8 mouse cellular contexts compared by ENCODE assay signal in the genomic region with DNA sequence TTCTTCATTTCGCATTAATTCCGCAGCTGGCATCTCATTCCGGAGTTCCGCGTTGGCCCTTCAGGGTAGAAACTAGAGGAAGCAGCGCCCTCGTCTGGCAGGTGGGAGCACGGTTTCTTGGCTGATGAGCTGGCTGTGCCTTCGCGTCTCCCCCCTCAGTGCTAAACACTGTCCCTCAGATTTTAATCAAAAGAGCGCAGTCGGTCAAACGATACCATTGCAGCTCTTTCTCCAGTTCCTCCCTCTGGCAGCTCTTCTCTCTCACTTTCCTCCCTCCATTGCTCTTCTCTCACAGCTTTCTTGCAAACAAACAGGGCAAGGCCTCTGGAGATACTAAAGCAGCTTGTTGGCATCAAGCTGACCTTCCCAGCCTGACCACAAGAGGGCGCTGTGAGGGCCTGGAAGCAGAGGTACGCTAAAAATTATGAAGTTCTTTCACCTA. TPM values are rescaled to one million over a fixed set of nuclear protein-coding genes. Genes with fewer than 3 reads are reported as not detected.
DNase-seq lines count a peak whose midpoint lies in the region; ATAC-seq and TF ChIP-seq lines count a peak whose summit lies in the region.

No protein-coding gene starts in this region.

- H3K4me2 ChIP-seq in intestine, postnatal 0 days (replicated peaks; ENCODE audit: low read depth), result peak overlapping the region; percentile 63
- H3K4me2 ChIP-seq in midbrain, embryonic 11.5 days, result peak overlapping the region; percentile 39; the same call in 1 of the 2 replicates

- H3K4me3 ChIP-seq in intestine, postnatal 0 days (ENCODE audit: low read depth, low read length), result no peak overlapping the region
- H3K4me3 ChIP-seq in midbrain, embryonic 11.5 days (ENCODE audit: low read depth, low read length), result peak overlapping the region; percentile 13; the same call in 1 of the 2 replicates

- H3K9ac ChIP-seq in intestine, postnatal 0 days (ENCODE audit: low read depth, low read length), result no peak overlapping the region
- H3K9ac ChIP-seq in midbrain, embryonic 11.5 days (ENCODE audit: low read length), result peak overlapping the region; percentile 52

- no peak overlapping the region for H3K27ac ChIP-seq in intestine, postnatal 0 days (ENCODE audit: low read depth, low read length)
- no peak overlapping the region for H3K27ac ChIP-seq in midbrain, embryonic 11.5 days (ENCODE audit: low read depth, low read length)

- WGBS in intestine, postnatal 0 days, result 2% methylated on average over 15 of the region's 15 CpGs
- 1% methylated on average over 15 of the region's 15 CpGs for WGBS in midbrain, embryonic 11.5 days

- intact Hi-C loops in left cerebral cortex, postnatal 36 days (cut with DNase I), result loop anchor here (5.0 kb wide), 2 partner anchors 35 to 60 kb away; no protein-coding TSS in a partner anchor

- 0 out of 2 replicates have a peak, but pooled peaks cover under 1% of the 10 kb centered on the region for H3K4me1 ChIP-seq in intestine, postnatal 0 days (replicated peaks; ENCODE audit: control insufficient read depth, insufficient read depth, low read length)
- 0 out of 2 replicates have a peak, but pooled peaks cover under 1% of the 10 kb centered on the region for H3K4me1 ChIP-seq in midbrain, embryonic 11.5 days (ENCODE audit: control insufficient read depth, insufficient read depth, low read length)

- no peaks in the 10 kb centered on the region for H3K36me3 ChIP-seq in intestine, postnatal 0 days (ENCODE audit: control insufficient read depth, insufficient read depth)
- H3K36me3 ChIP-seq in midbrain, embryonic 11.5 days (ENCODE audit: control insufficient read depth, insufficient read depth, low read length), result no peaks in the 10 kb centered on the region

- H3K9me3 ChIP-seq in intestine, postnatal 0 days (ENCODE audit: control insufficient read depth), result no peaks in the 10 kb centered on the region
- no peaks in the 10 kb centered on the region for H3K9me3 ChIP-seq in midbrain, embryonic 11.5 days (ENCODE audit: control insufficient read depth, low read length)

- ATAC-seq in granulocyte monocyte progenitor cell, adult 5-6 weeks (replicated peaks; ENCODE audit: poor library complexity, severe bottlenecking), result peak; percentile 74
- peak; percentile 60 for ATAC-seq in intestine, postnatal 0 days
- ATAC-seq in midbrain, embryonic 11.5 days (ENCODE audit: low FRiP score), result peak; percentile 69

- H3K27me3 ChIP-seq in intestine, postnatal 0 days (replicated peaks; ENCODE audit: control insufficient read depth, insufficient read depth, low read length), result peaks cover 10% of the 10 kb centered on the region; the same call in 1 of the 2 replicates
- peaks cover 16% of the 10 kb centered on the region for H3K27me3 ChIP-seq in midbrain, embryonic 11.5 days (ENCODE audit: control insufficient read depth, insufficient read depth, low read length)

- peak; percentile 95 for DNase-seq in adrenal gland, postnatal 10 days
- DNase-seq in embryo, embryonic 9.5 days (ENCODE audit: extremely low spot score), result peak; percentile 89
- DNase-seq in left cerebral cortex, postnatal 36 days (ENCODE audit: low spot score in 2 of 2), result peak; percentile 89 to 92
- DNase-seq in midbrain, embryonic 11.5 days (ENCODE audit: low spot score, missing footprints), result peak; percentile 98
- DNase-seq in right cerebral cortex, postnatal 4 days, result peak; percentile 87
- DNase-seq in yolk sac, embryonic 10.5 days (ENCODE audit: low spot score), result peak; percentile 78

- TF ChIP-seq CTCF in intestine, postnatal 0 days (IDR thresholded peaks at IDR 0.05; ENCODE audit: low read depth), result peak; percentile 80

RNA-seq across cellular contexts. Expression of a gene that starts 2.9 kb away (rescaled TPM):
- total RNA-seq in adrenal gland, postnatal 10 days (2021), result 1 to 10 TPM; 4.2 to 7.8 TPM
- total RNA-seq in granulocyte monocyte progenitor cell, adult 5-6 weeks (2014; fragmentation: Nextera tagmentation), result 0.15 TPM in 1 of 2 replicates, not detected in the other
- not detected in 2 replicates for total RNA-seq in granulocyte monocyte progenitor cell, adult 5-6 weeks (2017)
- polyA plus RNA-seq in intestine, postnatal 0 days (2015; fragmentation: Nextera tagmentation; extraction: Ambion mirVana), result 2.5 and 3.0 TPM in 2 replicates
- total RNA-seq in left cerebral cortex, postnatal 36 days (2021), result not detected
- 0.07 and 0.23 TPM in 2 replicates for polyA plus RNA-seq in midbrain, embryonic 11.5 days (2014; fragmentation: Nextera tagmentation; extraction: Ambion mirVana)

RNA-seq across cellular contexts. Expression of a gene that starts 5.4 kb away (rescaled TPM):
- 10 to 100 TPM; 39.2 to 40.2 TPM for total RNA-seq in adrenal gland, postnatal 10 days (2021)
- not detected in 2 replicates for total RNA-seq in granulocyte monocyte progenitor cell, adult 5-6 weeks (2014; fragmentation: Nextera tagmentation)
- total RNA-seq in granulocyte monocyte progenitor cell, adult 5-6 weeks (2017), result 1.5 TPM in 1 of 2 replicates, not detected in the other
- 11.3 and 11.8 TPM in 2 replicates for polyA plus RNA-seq in intestine, postnatal 0 days (2015; fragmentation: Nextera tagmentation; extraction: Ambion mirVana)
- total RNA-seq in left cerebral cortex, postnatal 36 days (2021), result 10 to 100 TPM; 63.4 to 74.0 TPM
- polyA plus RNA-seq in midbrain, embryonic 11.5 days (2014; fragmentation: Nextera tagmentation; extraction: Ambion mirVana), result 15.6 and 16.5 TPM in 2 replicates

RNA-seq across cellular contexts. Expression of a gene that starts 40.2 kb away (rescaled TPM):
- not detected for total RNA-seq in adrenal gland, postnatal 10 days (2021)
- not detected in 2 replicates for total RNA-seq in granulocyte monocyte progenitor cell, adult 5-6 weeks (2014; fragmentation: Nextera tagmentation)
- not detected in 2 replicates for total RNA-seq in granulocyte monocyte progenitor cell, adult 5-6 weeks (2017)
- not detected in 2 replicates for polyA plus RNA-seq in intestine, postnatal 0 days (2015; fragmentation: Nextera tagmentation; extraction: Ambion mirVana)
- total RNA-seq in left cerebral cortex, postnatal 36 days (2021), result not detected
- 0.36 TPM in 1 of 2 replicates, not detected in the other for polyA plus RNA-seq in midbrain, embryonic 11.5 days (2014; fragmentation: Nextera tagmentation; extraction: Ambion mirVana)

Comparison
In these comparisons a context has a peak if more than half of its experiments do, and no peak if none do; other contexts are left out.
1. RNA of a gene that starts 2.9 kb away (total RNA-seq): 4.2 to 7.8 TPM in adrenal gland, postnatal 10 days; 0.15 TPM in granulocyte monocyte progenitor cell, adult 5-6 weeks and not detected in left cerebral cortex, postnatal 36 days; every median in the first group is over 4 times any median in the second.
2. RNA of a gene that starts 5.4 kb away (total RNA-seq): 63.4 to 74.0 TPM in left cerebral cortex, postnatal 36 days and 39.2 to 40.2 TPM in adrenal gland, postnatal 10 days; 1.5 TPM in granulocyte monocyte progenitor cell, adult 5-6 weeks; every median in the first group is over 10 times any median in the second.
3. Peak in every context shown above with its lines, with median percentiles within 50 percentile points of each other: DNase-seq and ATAC-seq.